Mouse (Mus musculus) c-Kit-negative CD71-positive TER-119-positive erythroid progenitor cells, embryonic 14.5 days (primary cell): ENCODE results near the gene Kl.

ENCODE experiments used
- DNase-seq: peaks from one replicate; pipeline ENCODE4 v3.0.0-alpha.2; 2013; ENCODE audit warnings: low read depth, low spot score

The Kl gene

DNA sequence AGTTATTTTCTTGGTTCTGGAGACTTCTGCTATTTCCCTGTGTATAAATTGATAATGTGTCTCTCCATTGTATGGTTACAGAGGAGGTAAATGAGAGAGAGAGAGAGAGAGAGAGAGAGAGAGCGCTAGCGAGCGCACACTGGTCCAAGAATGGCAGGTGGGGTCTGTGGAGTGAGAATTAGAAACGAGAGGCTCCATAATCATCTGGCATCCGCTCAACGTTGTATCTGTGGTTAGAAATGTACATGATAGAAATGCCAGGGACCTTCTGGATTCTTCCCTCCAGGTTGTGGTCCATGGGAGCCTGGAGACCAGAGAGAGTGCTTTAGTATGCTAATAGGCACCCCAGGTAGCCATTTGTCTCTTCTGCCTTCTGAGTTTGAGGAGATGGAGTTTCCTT lies 76.5 kb downstream of the Kl start:
- no peak for DNase-seq

GRCm38 (mm10) chr5:151034715-151035512 lies 82.5 kb downstream of the Kl start:
- no peak for DNase-seq

DNA sequence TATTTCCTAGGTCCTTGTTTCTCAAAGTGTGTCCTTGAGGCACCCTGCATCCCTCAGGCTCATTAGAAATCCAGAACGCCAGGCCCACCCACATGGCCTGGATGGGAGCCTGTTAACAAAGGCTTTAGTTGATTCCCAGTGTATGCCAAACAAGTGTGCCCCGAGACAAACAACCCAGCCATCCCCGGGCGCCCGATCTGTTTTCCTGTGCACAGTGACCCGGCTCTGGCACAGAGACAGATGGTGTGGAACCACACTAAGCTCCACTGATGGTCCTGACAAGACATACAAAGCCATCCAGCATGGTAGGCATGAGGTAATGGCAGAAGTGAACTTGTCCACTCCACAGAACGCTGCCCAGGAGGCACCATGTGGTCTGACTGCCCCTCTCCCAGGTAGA lies 85.5 kb downstream of the Kl start:
- DNase-seq: no peak

GRCm38 (mm10) chr5:151042911-151043310 lies 90.5 kb downstream of the Kl start:
- no peak for DNase-seq
